Mouse (Mus musculus) embryonic fibroblast, embryonic 13.5 days (primary cell): Measurements from ENCODE around the gene Glcci1. TPM values are rescaled to one million over a fixed set of nuclear protein-coding genes. Genes with fewer than 3 reads are reported as not detected.
"Not testable (repeated sequence)": the region's sequence is repeated elsewhere in the genome, so short reads cannot be mapped to it uniquely, and the experiment has no call there.

Experiments
- H3K27ac ChIP-seq: 2 replicates; pipeline ENCODE4 v1.5.1; 2012; ENCODE audit warnings: low read length, control low read depth, inconsistent platforms; ENCODE audit not compliant: insufficient read depth
- H3K4me1 ChIP-seq: 2 replicates; pipeline ENCODE4 v1.6.1; 2011; ENCODE audit warnings: low read length; ENCODE audit not compliant: control insufficient read depth, insufficient read depth
- H3K4me3 ChIP-seq: 2 replicates; pipeline ENCODE4 v1.5.1; 2011; ENCODE audit warnings: mild to moderate bottlenecking, control low read depth, low read length; ENCODE audit not compliant: insufficient read depth
- CTCF ChIP-seq: IDR thresholded peaks from 2 replicates; pipeline ENCODE4 v1.5.1; 2011; ENCODE audit warnings: mild to moderate bottlenecking, control low read depth, low read length, moderate library complexity, borderline replicate concordance; ENCODE audit not compliant: insufficient read depth
- POLR2A ChIP-seq: IDR thresholded peaks from 2 replicates; pipeline ENCODE4 v1.6.1; 2011; ENCODE audit warnings: low read depth, mild to moderate bottlenecking, control low read depth, low read length, moderate library complexity
- polyA plus RNA-seq: library from polyadenylated mRNA; stranded (reverse); fragments of >200 nt; gene quantifications from 2 replicates; pipeline ENCODE4 v1.2.4, GENCODE M21; 2011; ENCODE audit warnings: low read depth; ENCODE audit not compliant: missing spikeins, insufficient read length

Gene Glcci1
- polyA plus RNA-seq, 1 experiment, result 1.9 TPM

GRCm38 (mm10) chr6:8509961-8510863 lies 812 bp downstream of the Glcci1 start:
- H3K4me1 ChIP-seq, result no peaks in the 10 kb centered on the region
- H3K4me3 ChIP-seq, result peak overlapping the region; percentile 83
- peak overlapping the region; percentile 22; the same call in 1 of the 2 replicates for H3K27ac ChIP-seq
- TF ChIP-seq POLR2A (no peak), CTCF (no peak)

DNA sequence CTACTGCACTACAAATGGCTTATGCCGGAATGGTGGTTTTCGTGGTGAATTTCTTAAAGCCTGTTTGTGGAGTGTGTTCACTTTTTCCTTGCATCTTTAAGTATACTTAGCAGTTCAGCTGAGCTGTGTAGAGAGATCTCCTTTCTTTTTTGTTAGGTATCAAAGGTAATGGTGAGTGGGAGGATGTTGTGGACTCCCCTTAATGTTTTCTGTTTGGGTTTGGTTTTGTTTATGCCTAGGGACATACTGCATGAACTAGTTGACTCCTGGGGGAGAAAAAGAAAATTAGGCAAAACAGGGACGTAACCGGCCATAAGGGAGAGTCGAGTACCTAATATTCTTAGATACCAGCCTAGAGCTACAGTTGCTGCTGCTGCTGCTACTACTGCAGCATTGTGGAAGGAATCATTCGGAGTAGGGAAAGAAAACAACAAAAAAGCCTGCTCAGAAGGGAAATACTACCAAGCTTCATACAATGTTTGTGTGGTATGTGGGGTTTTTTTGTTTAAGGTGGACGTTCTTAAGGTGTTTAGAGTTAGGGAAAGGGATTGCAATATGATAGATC lies 1.5 kb downstream of the Glcci1 start:
- no peak for TF ChIP-seq CTCF
- no peak for TF ChIP-seq POLR2A

DNA sequence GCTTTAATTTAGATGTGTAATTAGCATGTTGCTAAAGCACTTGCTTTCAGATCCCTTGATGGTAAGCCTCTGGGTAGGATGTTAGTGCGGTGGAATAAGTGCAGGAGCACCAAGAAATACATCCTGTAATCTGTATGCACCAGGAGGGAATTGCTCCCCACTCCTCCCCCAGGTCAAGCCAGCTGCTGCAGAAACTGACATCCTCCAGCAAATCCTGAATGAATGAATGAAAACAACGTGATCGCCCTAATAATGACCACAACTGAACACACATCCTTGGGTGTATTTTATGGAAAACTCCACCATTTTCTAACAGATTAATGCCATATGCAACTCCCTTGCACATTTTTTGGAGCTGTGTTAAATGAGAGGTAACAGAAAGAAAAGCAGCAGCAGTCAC lies 2.0 kb downstream of the Glcci1 start:
- Histone ChIP-seq H3K4me1 (no peaks in the 10 kb centered on the region), H3K27ac (no peak overlapping the region), H3K4me3 (peak overlapping the region; percentile 83; the same call in 1 of the 2 replicates)
- no peak for TF ChIP-seq POLR2A
- TF ChIP-seq CTCF, result no peak

More for the DNA sequence above, 1.5 kb downstream of the Glcci1 start:
- no peaks in the 10 kb centered on the region for H3K4me1 ChIP-seq
- H3K27ac ChIP-seq, result peak overlapping the region; percentile 22; the same call in 1 of the 2 replicates
- H3K4me3 ChIP-seq, result peak overlapping the region; percentile 83

- no peaks in the 10 kb centered on the region for H3K4me1 ChIP-seq
- TF ChIP-seq CTCF (no peak), POLR2A (no peak)
- no peak overlapping the region for H3K27ac ChIP-seq
- H3K4me3 ChIP-seq, result peak overlapping the region; percentile 24; the same call in 1 of the 2 replicates
Measured at GRCm38 (mm10) chr6:8512416-8512815, 3.0 kb downstream of the Glcci1 start.

DNA sequence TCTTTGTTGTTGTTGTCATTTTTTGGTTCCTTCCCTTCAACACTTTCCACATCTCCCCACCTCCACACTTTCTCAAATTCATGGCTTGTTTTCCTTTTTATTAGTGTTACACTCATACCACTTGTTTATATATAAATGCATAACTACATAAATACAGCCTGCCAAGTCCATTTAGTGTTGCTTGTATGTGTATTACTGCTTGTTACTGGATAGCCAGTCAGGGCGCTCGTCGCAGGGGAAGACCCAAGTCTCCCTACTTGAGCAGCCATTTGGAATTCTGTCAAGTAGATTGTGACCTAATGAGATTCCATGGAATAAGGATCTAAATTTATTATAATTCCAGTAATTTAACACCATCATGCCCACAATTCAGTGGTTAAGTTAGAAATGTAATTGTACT lies 10.3 kb downstream of the Glcci1 start:
- no peak overlapping the region for H3K27ac ChIP-seq
- no peak overlapping the region for H3K4me3 ChIP-seq
- TF ChIP-seq POLR2A, result no peak
- no peak for TF ChIP-seq CTCF
- no peaks in the 10 kb centered on the region for H3K4me1 ChIP-seq

DNA sequence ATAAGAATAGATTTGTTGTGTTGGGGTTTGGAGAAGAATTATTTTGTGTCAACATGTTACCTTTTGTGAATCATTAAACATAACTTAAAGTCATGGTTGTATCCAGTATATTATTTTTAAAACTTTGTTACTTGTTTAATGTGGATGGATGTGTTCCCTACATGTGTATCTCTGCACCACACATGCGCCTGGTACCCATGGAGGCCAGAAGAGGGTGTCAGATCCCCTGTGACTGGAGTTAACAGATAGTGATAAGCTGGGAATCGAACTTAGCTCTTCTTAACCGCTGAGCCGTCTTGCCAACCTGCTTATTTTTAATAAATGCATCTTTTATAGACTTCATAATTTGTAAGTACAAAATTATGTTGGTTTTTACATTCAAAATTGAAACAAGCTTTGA lies 11.8 kb downstream of the Glcci1 start:
- Histone ChIP-seq H3K4me1 (no peaks in the 10 kb centered on the region), H3K4me3 (no peak overlapping the region), H3K27ac (no peak overlapping the region)
- TF ChIP-seq CTCF (no peak), POLR2A (no peak)

DNA sequence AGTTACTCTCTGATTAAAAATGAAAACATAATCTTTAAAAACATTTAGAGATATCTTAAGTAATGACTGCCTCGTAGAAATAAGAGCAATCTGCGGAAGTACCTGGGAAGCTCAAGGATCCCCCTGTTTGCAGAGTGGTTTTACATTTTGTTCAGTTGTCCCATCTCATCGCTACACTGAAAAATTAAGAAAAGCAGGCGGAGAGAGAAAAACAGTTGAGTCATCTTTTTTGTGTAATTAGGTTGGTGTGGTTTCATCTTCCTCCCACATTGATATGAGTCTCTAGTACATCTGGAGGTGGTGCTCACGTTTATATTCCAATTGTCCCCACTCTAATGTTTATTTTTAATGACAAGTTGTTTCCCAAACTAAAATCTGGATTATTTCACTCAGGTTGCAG lies 15.3 kb downstream of the Glcci1 start:
- Histone ChIP-seq H3K4me3 (no peak overlapping the region), H3K27ac (no peak overlapping the region), H3K4me1 (no peaks in the 10 kb centered on the region)
- TF ChIP-seq POLR2A (no peak), CTCF (no peak)

DNA sequence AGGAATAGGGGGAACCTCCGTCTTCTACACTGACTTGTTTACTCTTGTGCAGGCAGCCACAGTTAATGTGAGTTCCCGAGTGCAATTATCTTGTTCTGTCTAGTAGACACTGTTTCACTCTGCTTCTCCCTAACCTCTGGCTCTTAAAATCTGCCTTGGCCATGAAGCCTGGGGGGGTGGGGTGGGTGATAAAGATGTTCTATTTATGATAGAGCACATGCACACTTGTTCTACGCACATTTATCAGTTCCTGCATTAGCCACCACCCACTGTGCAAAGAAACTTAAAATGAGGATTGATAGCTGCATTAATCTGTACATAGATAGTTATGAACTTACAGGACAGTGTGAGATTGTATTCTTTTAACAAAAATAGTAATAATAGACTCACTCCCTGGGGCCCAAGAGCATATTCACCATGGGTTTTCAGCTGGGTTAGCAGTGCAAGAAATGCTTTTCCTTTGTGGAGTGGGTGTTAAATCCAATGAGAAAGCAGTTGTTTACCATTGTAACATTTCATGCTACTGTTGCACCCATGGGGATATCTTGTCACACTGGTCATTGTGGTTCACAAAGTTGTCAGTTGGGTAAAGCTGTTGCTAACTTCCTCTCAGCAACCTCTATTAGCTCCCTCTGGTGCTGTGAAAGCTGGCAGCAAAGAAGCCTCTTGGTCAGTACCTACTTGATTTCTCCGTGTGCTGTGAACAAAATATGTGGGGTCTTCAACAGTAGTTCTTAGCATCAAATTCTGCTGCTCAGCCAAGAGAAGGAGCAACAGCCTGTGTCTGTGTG lies 21.9 kb downstream of the Glcci1 start:
- no peak for TF ChIP-seq POLR2A
- Histone ChIP-seq H3K4me3 (no peak overlapping the region), H3K27ac (no peak overlapping the region), H3K4me1 (no peaks in the 10 kb centered on the region)

DNA sequence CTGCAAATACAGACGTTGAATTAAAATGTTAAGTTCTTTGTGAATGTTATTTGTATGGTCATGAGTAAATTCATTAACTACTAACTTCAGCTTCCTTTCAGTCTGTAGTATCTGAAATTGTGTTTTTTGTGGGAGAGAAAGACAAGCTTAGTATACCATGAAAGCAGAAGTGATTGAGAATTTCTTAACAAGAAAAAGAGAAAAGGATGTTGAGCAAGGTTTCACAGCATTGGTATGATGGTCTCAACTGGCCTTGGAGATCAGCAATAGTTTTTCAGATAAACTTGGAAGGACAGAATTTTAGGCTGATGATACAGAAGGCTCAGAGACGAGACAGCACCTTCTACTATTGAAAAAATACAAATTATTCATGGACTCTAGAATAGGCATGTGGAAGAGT lies 27.5 kb downstream of the Glcci1 start:
- H3K4me3 ChIP-seq, result no peak overlapping the region
- H3K4me1 ChIP-seq, result no peaks in the 10 kb centered on the region
- no peak for TF ChIP-seq CTCF
- no peak for TF ChIP-seq POLR2A
- no peak overlapping the region for H3K27ac ChIP-seq

DNA sequence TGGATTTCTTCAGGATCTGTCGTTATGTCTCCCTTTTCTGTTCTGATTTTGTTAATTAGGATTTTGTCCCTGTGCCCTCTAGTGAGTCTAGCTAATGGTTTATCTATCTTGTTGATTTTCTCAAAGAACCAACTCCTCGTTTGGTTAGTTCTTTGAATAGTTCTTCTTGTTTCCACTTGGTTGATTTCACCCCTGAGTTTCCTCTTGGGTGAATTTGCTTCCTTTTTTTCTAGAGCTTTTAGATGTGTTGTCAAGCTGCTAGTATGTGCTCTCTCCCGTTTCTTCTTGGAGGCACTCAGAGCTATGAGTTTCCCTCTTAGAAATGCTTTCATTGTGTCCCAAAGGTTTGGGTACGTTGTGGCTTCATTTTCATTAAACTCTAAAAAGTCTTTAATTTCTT lies 32.1 kb downstream of the Glcci1 start:
- not testable (repeated sequence) for H3K4me3 ChIP-seq, H3K4me1 ChIP-seq, H3K27ac ChIP-seq
